Mouse (Mus musculus): ENCODE results near the gene Tpst2. TPM values are rescaled to one million over a fixed set of nuclear protein-coding genes. Genes with fewer than 3 reads are reported as not detected.

Gene Tpst2
- polyA plus RNA-seq, 1 experiment from 2014 or later, result 36.2 TPM

DNA sequence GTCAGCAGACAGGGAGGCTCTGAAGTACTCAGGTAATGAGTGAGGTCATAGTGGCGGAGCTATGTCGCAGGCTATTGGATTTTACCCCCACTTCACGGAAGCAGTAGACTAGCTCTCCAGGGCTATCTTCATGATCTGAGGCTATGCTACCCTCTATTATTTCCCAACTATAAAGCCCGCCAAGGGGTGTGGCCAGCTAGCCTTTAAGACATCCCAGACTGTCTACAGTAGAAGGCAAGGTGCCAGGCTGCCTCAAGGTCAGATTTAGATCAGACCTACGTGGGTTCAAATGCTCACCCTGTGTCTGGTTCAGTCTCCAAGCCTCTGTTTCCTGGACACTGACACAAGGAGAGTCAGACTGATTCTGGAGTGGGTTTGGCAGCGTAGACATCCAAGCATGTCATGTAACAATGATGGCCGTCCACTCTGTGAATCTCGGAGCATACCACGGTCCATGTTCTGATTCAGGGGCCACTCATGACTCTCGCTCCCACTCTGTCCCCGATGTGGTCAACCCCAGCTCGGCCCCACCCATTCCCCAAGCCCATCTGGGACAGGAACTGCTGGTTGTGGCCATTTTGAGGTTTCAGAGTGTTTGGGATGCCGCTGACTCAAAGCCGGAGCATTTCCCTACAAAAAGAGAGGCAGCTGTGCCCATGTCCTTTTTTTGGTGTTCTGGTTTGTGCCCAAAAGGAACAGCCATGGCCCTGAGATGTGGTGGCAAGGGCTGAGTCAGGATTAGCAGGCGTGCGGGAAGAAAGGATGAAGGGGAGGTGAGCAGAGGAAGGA lies 16.4 kb upstream of the Tpst2 start:
- Histone ChIP-seq H3K4me1 (ENCODE audit: insufficient read depth) (no peaks in the 10 kb centered on the region; the same call in 1 of the 2 replicates), H3K27ac (ENCODE audit: low read depth) (no peak overlapping the region), H3K4me3 (ENCODE audit: low read depth, low read length) (no peak overlapping the region), H3K36me3 (replicated peaks; ENCODE audit: insufficient read depth, low read length) (no peaks in the 10 kb centered on the region), H3K9ac (replicated peaks) (no peak overlapping the region), H3K9me3 (ENCODE audit: low read length) (no peaks in the 10 kb centered on the region), H3K27me3 (ENCODE audit: insufficient read depth, low read length) (no peaks in the 10 kb centered on the region), H3K4me2 (ENCODE audit: low read depth, low read length) (no peak overlapping the region)
- WGBS (ENCODE audit: insufficient replicate concordance), result 63% methylated on average over 16 of the region's 16 CpGs
- no peak for TF ChIP-seq EP300 (IDR thresholded peaks at IDR 0.05; ENCODE audit: low read depth)
- no peak for TF ChIP-seq CTCF (IDR thresholded peaks at IDR 0.05; ENCODE audit: low read depth)
- no peak for ATAC-seq
- DNase-seq, result no peak

DNA sequence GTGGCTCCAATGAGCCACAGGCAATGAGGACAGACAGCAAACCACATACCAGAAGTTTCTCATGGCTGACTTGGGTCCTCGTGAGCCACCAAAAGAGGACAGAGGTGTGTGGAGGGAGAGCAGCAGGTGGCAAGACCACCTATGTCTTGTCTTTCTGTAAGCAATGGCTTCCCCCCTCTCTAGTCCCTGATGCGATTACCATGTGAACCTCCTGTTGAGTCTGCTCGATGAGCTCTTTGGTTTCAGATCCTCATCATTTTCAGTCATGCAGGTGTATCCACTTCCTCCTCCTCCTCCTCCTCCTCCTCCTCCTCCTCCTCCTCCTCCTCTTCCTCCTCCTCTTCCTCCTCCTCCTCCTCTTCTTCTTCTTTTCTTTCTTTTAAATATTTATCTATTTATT lies 15.7 kb upstream of the Tpst2 start:
- Histone ChIP-seq H3K27me3 (ENCODE audit: insufficient read depth, low read length) (no peaks in the 10 kb centered on the region), H3K27ac (ENCODE audit: low read depth) (no peak overlapping the region), H3K4me3 (ENCODE audit: low read depth, low read length) (no peak overlapping the region), H3K4me1 (ENCODE audit: insufficient read depth) (peaks cover 8% of the 10 kb centered on the region), H3K9ac (replicated peaks) (no peak overlapping the region), H3K4me2 (ENCODE audit: low read depth, low read length) (no peak overlapping the region), H3K36me3 (replicated peaks; ENCODE audit: insufficient read depth, low read length) (no peaks in the 10 kb centered on the region), H3K9me3 (ENCODE audit: low read length) (no peaks in the 10 kb centered on the region)
- WGBS (ENCODE audit: insufficient replicate concordance), result 51% methylated on average over 3 of the region's 3 CpGs
- DNase-seq (no peak), ATAC-seq (no peak)
- no peak for TF ChIP-seq CTCF (IDR thresholded peaks at IDR 0.05; ENCODE audit: low read depth)
- no peak for TF ChIP-seq EP300 (IDR thresholded peaks at IDR 0.05; ENCODE audit: low read depth)

DNA sequence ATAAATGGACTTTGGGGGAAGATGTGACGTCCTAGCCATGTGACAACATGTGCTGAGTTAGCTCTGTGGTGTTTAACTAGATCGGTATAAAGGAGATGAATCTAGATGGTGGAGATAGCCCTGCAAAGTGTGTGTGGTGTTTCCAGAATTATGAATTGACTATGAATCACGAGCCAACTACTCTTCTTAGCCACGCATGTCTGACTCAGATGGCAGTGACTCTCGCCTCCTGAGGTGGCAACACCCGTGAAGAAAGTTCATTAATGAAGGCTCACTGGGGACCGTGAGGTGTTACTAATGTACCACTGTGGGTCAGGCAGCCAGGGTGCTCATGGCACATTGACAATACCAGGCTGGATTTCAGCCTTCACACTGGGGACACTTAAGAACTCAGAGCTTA lies 12.4 kb upstream of the Tpst2 start:
- DNase-seq, result no peak
- Histone ChIP-seq H3K4me3 (ENCODE audit: low read depth, low read length) (no peak overlapping the region), H3K4me2 (ENCODE audit: low read depth, low read length) (no peak overlapping the region), H3K9me3 (ENCODE audit: low read length) (no peaks in the 10 kb centered on the region), H3K9ac (replicated peaks) (no peak overlapping the region), H3K36me3 (replicated peaks; ENCODE audit: insufficient read depth, low read length) (no peaks in the 10 kb centered on the region), H3K27me3 (ENCODE audit: insufficient read depth, low read length) (peaks cover 6% of the 10 kb centered on the region; the same call in 1 of the 2 replicates), H3K4me1 (ENCODE audit: insufficient read depth) (peaks cover 21% of the 10 kb centered on the region), H3K27ac (ENCODE audit: low read depth) (no peak overlapping the region)
- 72% methylated on average over 7 of the region's 7 CpGs for WGBS (ENCODE audit: insufficient replicate concordance)
- ATAC-seq, result no peak
- TF ChIP-seq CTCF (IDR thresholded peaks at IDR 0.05; ENCODE audit: low read depth) (no peak), EP300 (IDR thresholded peaks at IDR 0.05; ENCODE audit: low read depth) (no peak)

DNA sequence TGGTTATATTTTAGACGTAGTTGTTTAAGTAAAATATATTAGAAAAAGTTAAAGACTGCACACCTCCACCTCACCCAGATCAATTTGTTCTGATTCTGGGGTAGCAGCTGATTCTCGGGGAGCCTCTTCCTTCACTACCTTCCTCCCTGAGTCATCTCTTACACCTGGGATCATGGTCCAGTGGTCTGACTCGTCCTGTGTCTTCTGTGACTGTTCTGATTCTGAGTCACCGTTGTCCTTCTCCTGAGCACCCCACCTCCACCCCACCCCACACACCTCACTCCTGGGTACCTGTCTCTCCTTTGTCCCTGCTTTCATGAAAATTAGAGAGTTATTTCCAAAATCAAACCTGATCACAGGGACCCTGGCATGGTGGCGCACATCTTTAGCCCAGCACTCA lies 11.4 kb upstream of the Tpst2 start:
- TF ChIP-seq EP300 (IDR thresholded peaks at IDR 0.05; ENCODE audit: low read depth) (no peak), CTCF (IDR thresholded peaks at IDR 0.05; ENCODE audit: low read depth) (no peak)
- 77% methylated on average over 5 of the region's 5 CpGs for WGBS (ENCODE audit: insufficient replicate concordance)
- Histone ChIP-seq H3K4me2 (ENCODE audit: low read depth, low read length) (peak overlapping the region; percentile 58), H3K4me3 (ENCODE audit: low read depth, low read length) (0 out of 2 replicates have a peak overlapping the region, but pooled peaks have one; percentile 13), H3K9ac (replicated peaks) (no peak overlapping the region), H3K36me3 (replicated peaks; ENCODE audit: insufficient read depth, low read length) (no peaks in the 10 kb centered on the region), H3K4me1 (ENCODE audit: insufficient read depth) (peaks cover 24% of the 10 kb centered on the region), H3K9me3 (ENCODE audit: low read length) (no peaks in the 10 kb centered on the region), H3K27ac (ENCODE audit: low read depth) (peak overlapping the region; percentile 73), H3K27me3 (ENCODE audit: insufficient read depth, low read length) (peaks cover 6% of the 10 kb centered on the region; the same call in 1 of the 2 replicates)
- no peak for DNase-seq
- no peak for ATAC-seq

DNA sequence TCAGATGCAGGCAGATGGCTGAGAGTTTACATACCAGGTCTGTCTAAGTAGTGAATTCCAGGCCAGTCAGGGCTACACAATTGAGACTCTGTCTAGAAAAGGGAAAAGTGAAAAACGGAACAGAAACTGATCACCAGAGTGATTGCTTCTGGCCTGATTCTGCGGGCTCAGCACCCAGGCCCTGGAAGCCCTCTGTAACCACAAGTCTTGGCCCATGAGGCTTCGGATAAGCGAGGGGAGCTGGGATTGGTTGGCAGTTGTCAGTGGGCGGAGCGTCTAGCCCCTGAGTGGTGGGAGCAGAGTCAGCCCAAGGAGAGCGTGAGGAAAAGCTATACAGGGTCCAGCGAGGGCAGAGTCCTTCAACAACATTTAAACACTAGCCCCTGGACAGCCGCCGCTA lies 11.0 kb upstream of the Tpst2 start:
- 3% methylated on average over 10 of the region's 10 CpGs for WGBS (ENCODE audit: insufficient replicate concordance)
- H3K27me3 ChIP-seq (ENCODE audit: insufficient read depth, low read length), result peaks cover 6% of the 10 kb centered on the region; the same call in 1 of the 2 replicates
- no peak for TF ChIP-seq CTCF (IDR thresholded peaks at IDR 0.05; ENCODE audit: low read depth)
- no peak for TF ChIP-seq EP300 (IDR thresholded peaks at IDR 0.05; ENCODE audit: low read depth)
- H3K36me3 ChIP-seq (replicated peaks; ENCODE audit: insufficient read depth, low read length), result no peaks in the 10 kb centered on the region
- peaks cover 24% of the 10 kb centered on the region for H3K4me1 ChIP-seq (ENCODE audit: insufficient read depth)
- ATAC-seq (peak; percentile 60), DNase-seq (peak; percentile 66)
- H3K4me2 ChIP-seq (ENCODE audit: low read depth, low read length), result peak overlapping the region; percentile 58
- no peaks in the 10 kb centered on the region for H3K9me3 ChIP-seq (ENCODE audit: low read length)
- H3K9ac ChIP-seq (replicated peaks), result no peak overlapping the region
- H3K27ac ChIP-seq (ENCODE audit: low read depth), result peak overlapping the region; percentile 73
- H3K4me3 ChIP-seq (ENCODE audit: low read depth, low read length), result peak overlapping the region; percentile 13; the same call in 1 of the 2 replicates

DNA sequence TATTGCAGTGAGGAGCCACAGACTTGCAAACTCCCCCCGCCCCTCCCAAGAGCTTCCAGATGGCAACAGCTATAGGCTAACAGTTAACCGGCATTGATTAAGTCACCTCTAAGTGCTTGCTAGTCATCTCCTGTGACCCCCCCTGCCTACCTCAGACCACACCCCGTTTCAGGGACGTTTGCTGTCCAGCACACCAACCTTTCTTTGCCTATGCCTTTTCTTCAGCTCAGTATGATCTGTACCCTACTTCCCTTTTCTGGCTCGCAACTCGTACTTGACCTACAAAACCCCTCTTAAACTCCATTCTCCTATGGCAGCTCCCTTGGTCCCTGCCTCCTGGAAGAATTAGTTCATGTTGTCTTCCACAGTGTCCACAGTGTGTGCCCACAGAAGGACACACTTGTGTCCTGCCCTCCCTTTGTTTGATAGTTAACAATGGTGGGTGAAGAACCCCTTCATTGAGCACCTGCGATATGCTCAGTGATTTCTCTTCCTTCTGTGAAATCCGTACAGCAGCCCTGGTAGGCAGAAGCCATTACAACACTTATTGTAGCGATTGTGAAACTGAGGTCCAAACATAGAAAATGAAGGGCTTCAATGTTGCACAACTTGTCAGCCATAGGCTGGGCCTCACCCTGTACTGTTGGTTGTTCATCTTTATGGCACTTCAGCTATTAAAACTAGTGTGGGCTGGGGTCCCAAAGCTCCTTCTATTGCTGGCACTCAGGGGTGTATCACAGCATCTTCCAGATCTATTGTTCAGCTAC lies 10.3 kb upstream of the Tpst2 start:
- WGBS (ENCODE audit: insufficient replicate concordance), result 27% methylated on average over 9 of the region's 9 CpGs
- Histone ChIP-seq H3K4me2 (ENCODE audit: low read depth, low read length) (peak overlapping the region; percentile 58), H3K27ac (ENCODE audit: low read depth) (peak overlapping the region; percentile 73), H3K9me3 (ENCODE audit: low read length) (no peaks in the 10 kb centered on the region), H3K36me3 (replicated peaks; ENCODE audit: insufficient read depth, low read length) (no peaks in the 10 kb centered on the region), H3K27me3 (ENCODE audit: insufficient read depth, low read length) (peaks cover 6% of the 10 kb centered on the region; the same call in 1 of the 2 replicates), H3K9ac (replicated peaks) (no peak overlapping the region), H3K4me3 (ENCODE audit: low read depth, low read length) (peak overlapping the region; percentile 13; the same call in 1 of the 2 replicates), H3K4me1 (ENCODE audit: insufficient read depth) (peaks cover 27% of the 10 kb centered on the region)
- DNase-seq (no peak), ATAC-seq (peak; percentile 86)
- TF ChIP-seq EP300 (IDR thresholded peaks at IDR 0.05; ENCODE audit: low read depth) (no peak), CTCF (IDR thresholded peaks at IDR 0.05; ENCODE audit: low read depth) (no peak)

Measured in liver, postnatal 0 days (tissue).